Mouse (Mus musculus) CH12.LX (cell line): ENCODE measurements around the gene Krt16.

Source experiments
- CHD1 ChIP-seq: IDR thresholded peaks from 2 replicates; pipeline ENCODE4 v1.6.1; 2012; ENCODE audit warnings: low read depth, low read length, improper control_type of control experiment, inconsistent platforms
- CHD2 ChIP-seq: IDR thresholded peaks from 2 replicates; pipeline ENCODE4 v1.6.1; 2011; ENCODE audit warnings: low read length, improper control_type of control experiment
- CTCF ChIP-seq, 2 experiments: IDR thresholded peaks in 1 of 2; conservative IDR thresholded peaks in 1 of 2; 2 replicates each; pipeline ENCODE4 v1.5.1; 2011 to 2012; ENCODE audit warnings: low read depth in 2 of 2, low read length in 2 of 2, improper control_type of control experiment in 1 of 2, inconsistent platforms in 1 of 2, mild to moderate bottlenecking in 1 of 2, moderate library complexity in 1 of 2
- E2F4 ChIP-seq: IDR thresholded peaks from 2 replicates; pipeline ENCODE4 v1.6.1; 2011; ENCODE audit warnings: low read depth, low read length, improper control_type of control experiment; ENCODE audit not compliant: insufficient replicate concordance
- ELF1 ChIP-seq: IDR thresholded peaks from 2 replicates; pipeline ENCODE4 v1.6.1; 2014; ENCODE audit warnings: low read depth, mild to moderate bottlenecking, inconsistent platforms, low read length, improper control_type of control experiment
- EP300 ChIP-seq: IDR thresholded peaks from 2 replicates; pipeline ENCODE4 v1.6.1; 2011; ENCODE audit warnings: low read length, improper control_type of control experiment
- MAX ChIP-seq: IDR thresholded peaks from 2 replicates; pipeline ENCODE4 v1.6.1; 2011; ENCODE audit warnings: low read length, improper control_type of control experiment
- MEF2A ChIP-seq: IDR thresholded peaks from 2 replicates; pipeline ENCODE4 v1.6.1; 2014; ENCODE audit warnings: low read depth, mild to moderate bottlenecking, inconsistent platforms, low read length, improper control_type of control experiment, borderline replicate concordance
- NELFE ChIP-seq: IDR thresholded peaks from 2 replicates; pipeline ENCODE4 v1.6.1; 2011; ENCODE audit warnings: low read depth, low read length, improper control_type of control experiment
- POLR2A ChIP-seq: IDR thresholded peaks from 2 replicates; pipeline ENCODE4 v1.6.1; 2011; ENCODE audit warnings: low read depth, mild to moderate bottlenecking, improper control_type of control experiment, low read length
- RAD21 ChIP-seq: IDR thresholded peaks from 2 replicates; pipeline ENCODE4 v1.6.1; 2011; ENCODE audit warnings: low read depth, mild to moderate bottlenecking, low read length, improper control_type of control experiment, moderate library complexity
- USF2 ChIP-seq: conservative IDR thresholded peaks from 2 replicates; pipeline ENCODE4 v1.6.1; 2011; ENCODE audit warnings: low read depth, low read length, improper control_type of control experiment

- TF ChIP-seq EP300 (no peak), RAD21 (no peak), E2F4 (no peak), POLR2A (no peak), CTCF (conservative IDR thresholded peaks at IDR 0.05 in 1 of 2, IDR thresholded peaks at IDR 0.05 in 1 of 2; ENCODE audit: low read depth in 2 of 2, low read length in 2 of 2) (no peak), NELFE (no peak), MAX (no peak), USF2 (no peak), ELF1 (no peak), CHD2 (no peak), MEF2A (no peak), CHD1 (no peak)
Measured at GRCm38 (mm10) chr11:100208542-100208941, 40.2 kb downstream of the Krt16 start.
